Mouse (Mus musculus) lung, postnatal 14 days (tissue): Measurements from ENCODE around the gene Slc38a3.

ENCODE experiments used
- DNase-seq: peaks from one replicate; pipeline ENCODE4 v3.0.0; 2021

Gene Slc38a3

GRCm38 (mm10) chr9:107634406-107635278 is 34.7 kb downstream of the Slc38a3 start:
- DNase-seq: no peak

DNA sequence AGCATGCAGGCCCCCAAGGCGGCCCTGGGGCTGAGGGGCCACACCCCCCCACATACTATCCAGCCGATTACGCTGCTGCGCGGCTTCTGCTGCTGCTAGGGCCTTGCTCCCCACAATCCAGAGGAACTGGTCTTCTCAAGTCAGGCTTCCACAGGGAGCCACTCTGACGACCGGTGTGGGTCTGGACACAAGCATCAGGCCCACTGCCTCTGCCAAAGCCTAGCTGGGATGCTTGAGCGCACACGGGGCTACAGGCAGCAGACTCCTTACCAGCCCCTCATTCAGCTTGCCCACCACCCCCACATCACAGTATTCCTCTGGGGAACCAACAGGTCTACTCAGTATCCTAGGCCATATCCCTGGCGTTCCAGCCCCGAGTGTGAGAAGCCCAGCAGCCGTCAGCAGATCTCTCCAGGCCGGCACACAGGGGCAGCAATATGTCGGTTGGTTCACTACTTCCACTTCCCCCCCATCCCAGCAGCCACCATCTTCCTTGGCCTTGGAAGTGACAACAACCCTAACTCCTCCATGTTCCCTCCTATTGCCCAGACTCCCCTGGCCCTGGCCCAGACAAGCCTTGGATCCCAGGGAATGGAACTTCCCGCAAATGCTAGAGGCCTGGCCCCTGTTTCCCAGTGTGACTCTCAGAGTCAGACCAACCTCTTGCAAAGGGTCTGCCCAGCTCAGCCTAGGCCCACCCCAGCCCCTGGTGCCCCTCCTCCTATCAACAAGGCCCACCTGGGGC is 35.5 kb downstream of the Slc38a3 start:
- DNase-seq: peak; percentile 31

DNA sequence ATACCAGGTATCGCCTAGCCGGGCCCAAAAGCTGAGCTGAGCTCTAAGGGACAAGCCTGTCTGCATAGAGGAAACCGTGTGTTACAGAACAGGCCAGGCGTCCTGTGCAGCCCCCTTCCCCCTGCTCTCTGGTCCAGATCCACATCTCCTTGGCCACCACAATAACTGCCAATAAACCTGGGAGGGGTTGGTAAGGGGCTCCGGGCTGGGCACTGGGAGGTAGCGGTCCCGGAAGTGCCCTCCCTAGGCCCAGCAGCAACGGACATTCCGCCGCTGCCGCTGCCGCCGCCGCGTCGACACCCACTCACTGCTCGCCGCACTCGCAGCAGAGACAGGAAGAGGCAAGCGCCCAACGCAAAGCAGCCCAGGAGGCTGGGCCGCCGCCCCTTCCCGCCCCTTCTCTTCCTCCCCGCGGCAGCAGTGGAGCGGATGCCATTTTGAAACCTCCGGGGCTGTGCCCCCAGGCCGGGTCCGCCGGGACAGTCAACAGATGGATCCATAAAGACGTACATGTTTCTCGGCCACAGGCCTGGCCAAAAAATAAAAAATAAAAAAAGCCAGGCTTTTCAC is 36.2 kb downstream of the Slc38a3 start:
- DNase-seq: peak; percentile 87

GRCm38 (mm10) chr9:107632478-107632877 is 36.9 kb downstream of the Slc38a3 start:
- DNase-seq: peak; percentile 73

GRCm38 (mm10) chr9:107631861-107632260 is 37.5 kb downstream of the Slc38a3 start:
- no peak for DNase-seq

DNA sequence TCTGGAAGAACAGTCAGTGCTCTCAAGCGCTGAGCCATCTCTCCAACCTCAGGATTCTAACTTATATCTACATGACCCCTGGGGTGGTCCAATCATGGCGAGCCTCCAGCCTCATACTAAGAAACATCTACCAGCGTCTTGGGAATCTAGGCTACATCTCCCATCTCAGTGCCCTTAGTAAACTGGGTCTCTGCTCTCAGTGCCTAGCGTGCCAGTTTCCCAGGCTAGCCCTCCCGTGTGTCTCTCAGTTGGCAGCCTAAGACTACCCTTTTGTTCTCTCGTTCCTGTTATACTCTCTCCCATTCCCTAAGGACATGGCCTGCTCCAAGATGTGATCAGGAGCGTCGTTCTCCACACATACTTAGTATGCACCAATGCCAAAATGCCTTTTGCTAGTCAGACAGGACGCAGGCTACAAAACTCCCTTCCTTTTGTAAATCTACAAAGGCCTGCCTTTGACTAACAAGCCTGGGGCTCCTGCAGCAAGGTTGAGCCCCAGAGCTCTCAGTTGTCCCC is 38.0 kb downstream of the Slc38a3 start:
- DNase-seq: no peak

DNA sequence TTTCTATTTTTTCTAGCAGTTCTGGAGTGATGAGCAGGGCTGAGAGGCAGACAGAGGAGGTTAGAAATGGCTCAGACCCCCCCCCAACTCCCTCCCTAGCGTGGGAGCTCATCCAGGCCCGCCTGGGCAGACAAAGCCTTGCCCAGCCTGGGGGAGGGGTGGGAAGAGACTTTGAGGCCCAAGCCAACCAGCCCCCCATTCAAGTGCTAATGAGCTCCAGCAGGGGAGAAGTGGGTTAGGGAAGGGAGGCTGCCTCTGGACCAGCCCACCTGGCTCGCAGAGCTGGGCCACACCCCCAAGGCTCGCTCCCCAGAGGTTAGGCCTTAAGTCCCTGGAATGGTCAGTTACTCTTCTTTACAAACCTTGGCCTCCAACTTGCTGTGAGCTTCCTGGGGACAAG is 38.8 kb downstream of the Slc38a3 start:
- DNase-seq: no peak

- no peak for DNase-seq
Measured at GRCm38 (mm10) chr9:107629901-107630425, 39.4 kb downstream of the Slc38a3 start.

DNA sequence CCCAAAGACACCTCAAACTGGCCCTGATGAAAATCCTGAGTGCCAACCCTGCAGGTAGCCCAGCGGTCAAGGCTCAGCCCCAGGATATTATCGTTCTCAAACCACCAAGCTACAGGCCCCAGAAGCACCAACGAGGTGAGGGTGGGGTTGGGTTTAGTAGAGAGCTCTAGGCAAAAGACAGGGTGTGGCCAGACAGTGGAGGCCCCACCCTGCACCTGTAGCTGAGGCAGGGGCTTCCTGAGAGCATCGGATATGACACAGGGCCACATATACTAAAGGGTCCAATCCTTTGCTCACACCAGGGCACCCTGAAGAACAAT is 40.0 kb downstream of the Slc38a3 start:
- no peak for DNase-seq

DNA sequence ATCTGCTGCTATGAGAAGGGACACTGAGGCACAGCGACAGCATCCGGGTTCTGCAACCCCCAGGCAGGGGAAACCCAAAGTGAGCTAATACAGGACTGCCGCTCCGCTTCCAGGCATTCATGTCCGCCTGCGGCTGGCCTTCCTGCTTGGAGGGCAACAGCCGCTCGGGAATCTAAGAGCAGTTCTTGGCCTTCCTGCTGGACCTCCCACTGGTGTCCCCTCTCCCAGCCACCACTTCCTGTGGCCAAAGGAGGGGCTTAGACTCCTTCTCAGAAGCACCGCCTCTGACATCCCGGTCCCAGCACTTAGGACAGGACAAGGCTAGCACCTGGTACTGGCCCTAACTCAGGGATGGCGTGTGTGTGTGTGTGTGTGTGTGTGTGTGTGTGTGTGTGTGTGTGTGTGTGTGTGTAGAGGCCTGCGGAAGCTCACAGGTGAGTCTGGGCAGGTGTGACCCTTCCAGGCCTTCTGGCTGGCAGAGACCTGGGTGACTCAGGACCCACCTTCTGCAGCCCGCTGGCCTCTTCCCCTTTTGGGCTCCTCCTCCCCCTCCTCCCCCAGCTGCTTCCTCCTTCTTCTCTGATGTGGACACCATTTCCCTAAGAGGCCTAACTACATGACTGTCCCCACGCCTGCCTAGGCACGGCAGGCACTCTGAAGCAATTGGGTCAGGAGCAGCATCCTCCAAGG is 40.5 kb downstream of the Slc38a3 start:
- DNase-seq: peak; percentile 59

GRCm38 (mm10) chr9:107627387-107628255 is 41.7 kb downstream of the Slc38a3 start:
- no peak for DNase-seq

DNA sequence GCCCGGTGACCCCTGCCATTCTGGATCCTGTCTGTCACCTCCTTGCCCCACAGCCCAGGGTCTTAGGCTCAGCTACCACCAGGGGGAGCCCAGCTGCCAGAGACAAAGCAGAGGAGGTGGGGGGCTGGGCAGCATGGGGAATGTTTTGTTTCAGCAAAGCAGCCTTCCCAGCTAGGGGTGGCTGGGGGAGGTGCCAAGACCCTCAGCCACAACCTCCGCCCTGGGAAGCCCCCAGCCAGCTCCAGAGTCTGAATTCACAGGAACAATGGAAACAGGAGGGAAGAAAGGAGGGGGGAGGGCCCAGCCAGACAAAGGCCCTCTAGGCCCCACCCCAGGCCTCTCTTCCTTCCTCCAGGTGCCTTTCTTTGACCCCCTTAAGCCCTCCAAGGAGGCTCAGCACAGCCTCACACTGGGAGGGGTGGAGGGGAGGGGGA is 42.5 kb downstream of the Slc38a3 start:
- DNase-seq: peak; percentile 92

- DNase-seq: no peak
Measured at GRCm38 (mm10) chr9:107626158-107626843, 43.0 kb downstream of the Slc38a3 start.

GRCm38 (mm10) chr9:107625351-107626128 is 43.8 kb downstream of the Slc38a3 start:
- no peak for DNase-seq

DNA sequence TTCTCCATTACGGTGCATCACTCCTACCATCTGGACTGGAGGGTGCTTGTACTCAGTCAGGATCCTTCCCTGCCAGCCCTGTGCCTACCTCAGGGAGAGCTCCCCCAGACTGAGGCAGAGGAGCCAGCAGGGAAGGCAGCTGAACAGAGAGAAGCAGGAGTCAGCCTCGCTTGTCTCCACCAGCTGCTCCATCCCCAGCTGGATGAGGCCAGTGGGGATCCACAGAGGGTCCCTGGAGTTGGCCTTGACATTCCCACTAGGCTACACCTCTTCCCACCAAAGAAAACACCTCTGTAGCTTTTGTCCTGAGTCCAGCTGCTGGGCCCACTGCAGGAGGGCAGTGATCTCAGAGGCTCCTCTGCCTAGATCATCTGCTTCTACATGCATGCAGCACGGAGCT is 44.4 kb downstream of the Slc38a3 start:
- no peak for DNase-seq

- DNase-seq: no peak
Measured at GRCm38 (mm10) chr9:107624539-107624938, 44.8 kb downstream of the Slc38a3 start.

DNA sequence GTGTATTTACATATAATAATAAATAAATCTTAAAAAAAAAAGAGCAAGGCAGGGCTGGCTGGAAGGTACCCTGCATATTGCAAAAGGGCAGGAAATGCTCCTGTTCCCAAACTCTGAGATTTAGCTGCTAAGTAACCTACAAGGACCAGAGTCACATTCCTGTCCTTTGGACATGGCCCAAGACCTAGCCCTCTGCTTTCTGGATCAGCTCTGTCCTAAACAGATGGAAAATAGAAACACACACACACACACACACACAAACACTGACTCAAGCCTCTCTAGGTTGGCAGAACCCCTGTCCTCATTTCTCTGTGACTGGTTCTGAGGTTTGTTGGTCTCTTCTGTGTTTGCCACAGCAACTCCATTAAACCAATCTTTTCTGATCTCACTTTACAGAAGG is 48.4 kb downstream of the Slc38a3 start:
- DNase-seq: no peak

GRCm38 (mm10) chr9:107619546-107619879 is 49.8 kb downstream of the Slc38a3 start:
- no peak for DNase-seq

GRCm38 (mm10) chr9:107618778-107619545 is 50.4 kb downstream of the Slc38a3 start:
- peak; percentile 70 for DNase-seq

- DNase-seq: no peak
Measured at GRCm38 (mm10) chr9:107618098-107618497, 51.2 kb downstream of the Slc38a3 start.
